8 mouse cellular contexts compared by ENCODE assay signal in the genomic region with DNA sequence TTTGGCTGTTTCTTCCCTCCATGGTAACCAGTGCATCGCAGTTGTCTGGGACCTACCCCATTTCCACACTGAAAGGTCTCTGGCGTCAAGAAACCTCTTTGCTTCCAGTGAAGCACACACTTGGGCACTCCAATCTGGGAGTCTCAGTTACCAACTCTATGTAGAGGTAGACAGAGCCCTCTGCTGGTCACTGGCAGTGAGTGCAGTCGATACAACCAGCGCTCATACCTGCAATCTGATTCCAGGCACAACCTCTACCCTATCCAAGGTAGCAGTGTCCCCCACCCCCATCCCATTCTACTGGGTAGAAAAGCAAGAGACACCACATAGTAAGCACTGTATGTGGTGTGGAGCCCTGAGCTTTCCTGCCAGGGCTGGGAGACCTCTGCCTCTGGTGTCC. TPM values are rescaled to one million over a fixed set of nuclear protein-coding genes. Genes with fewer than 3 reads are reported as not detected.
DNase-seq lines count a peak whose midpoint lies in the region; TF ChIP-seq lines count a peak whose summit lies in the region.

No protein-coding gene starts in this region.

- no peak overlapping the region for H3K27ac ChIP-seq in cerebellum, adult 2 months (ENCODE audit: insufficient read depth, low read length)

- WGBS in cerebellum, adult 2 months: 2% methylated on average over 4 of the region's 4 CpGs

- peak; percentile 74 for DNase-seq in layer of hippocampus, adult 11-12 months (ENCODE audit: low spot score)
- no peak for DNase-seq in layer of hippocampus, adult 9-10 months (ENCODE audit: low spot score)
- peak; percentile 86 for DNase-seq in cerebellum, adult 2 months
- DNase-seq in frontal cortex, adult 2 months (ENCODE audit: extremely low spot score in 1 of 2, low spot score in 1 of 2): peak; percentile 51 to 85
- peak; percentile 59 for DNase-seq in induced T-regulatory cell, adult 2 months (ENCODE audit: low read depth)
- peak; percentile 65 to 73 for DNase-seq in left cerebral cortex, postnatal 10 days (ENCODE audit: extremely low spot score in 1 of 2, low spot score in 2 of 2)
- peak; percentile 74 for DNase-seq in mesoderm, embryonic 11.5 days (ENCODE audit: low read depth, low spot score)
- peak; percentile 60 for DNase-seq in right cerebral cortex, postnatal 4 days

- no peak for TF ChIP-seq POLR2A in cerebellum, adult 2 months (IDR thresholded peaks at IDR 0.05; ENCODE audit: borderline replicate concordance, insufficient read depth, low read length)

- intact Hi-C loops in left cerebral cortex, postnatal 10 days (cut with DNase I): loop anchor here (1.0 to 2.0 kb wide), 2 partner anchors 77 to 238 kb away; no protein-coding TSS in a partner anchor

- peak; percentile 95 for TF ChIP-seq CTCF in cerebellum, adult 2 months (IDR thresholded peaks at IDR 0.05; ENCODE audit: borderline replicate concordance, insufficient read depth, low read depth, low read length)

- peaks cover 33% of the 10 kb centered on the region for H3K4me1 ChIP-seq in cerebellum, adult 2 months (ENCODE audit: control insufficient read depth, insufficient read depth, low read length)

- H3K4me3 ChIP-seq in cerebellum, adult 2 months (replicated peaks; ENCODE audit: insufficient read depth, low read depth, low read length): peak overlapping the region; percentile 37

- no peaks in the 10 kb centered on the region for H3K27me3 ChIP-seq in cerebellum, adult 2 months (ENCODE audit: control insufficient read depth, insufficient read depth, low read length)

RNA-seq across cellular contexts. Expression of a gene that starts 3.7 kb away (rescaled TPM):
- polyA plus RNA-seq in cerebellum, adult 2 months (2012; rRNA removed): 14.5 and 16.7 TPM in 2 replicates
- 1.3 and 1.5 TPM in 2 replicates for polyA plus RNA-seq in frontal cortex, adult 2 months (2012; rRNA removed)
- total RNA-seq in left cerebral cortex, postnatal 10 days (2021): 1 to 10 TPM in 1 of 2 experiments, under 1 TPM in 1; 0.75 to 1.6 TPM

RNA-seq across cellular contexts. Expression of a gene that starts 52.7 kb away (rescaled TPM):
- polyA plus RNA-seq in cerebellum, adult 2 months (2012; rRNA removed): 25.3 and 31.5 TPM in 2 replicates
- 22.3 and 22.7 TPM in 2 replicates for polyA plus RNA-seq in frontal cortex, adult 2 months (2012; rRNA removed)
- total RNA-seq in left cerebral cortex, postnatal 10 days (2021): 10 to 100 TPM; 13.0 to 17.9 TPM

RNA-seq across cellular contexts. Expression of a gene that starts 53.0 kb away (rescaled TPM):
- 54.6 and 58.3 TPM in 2 replicates for polyA plus RNA-seq in cerebellum, adult 2 months (2012; rRNA removed)
- polyA plus RNA-seq in frontal cortex, adult 2 months (2012; rRNA removed): 35.4 and 39.4 TPM in 2 replicates
- 10 to 100 TPM; 36.4 to 40.6 TPM for total RNA-seq in left cerebral cortex, postnatal 10 days (2021)
